Mouse (Mus musculus): Measurements from ENCODE around the gene Olfr1357.

GRCm38 (mm10) chr10:78573226-78573625 is 44.6 kb downstream of the Olfr1357 start:
- TF ChIP-seq POLR2A (IDR thresholded peaks at IDR 0.05; ENCODE audit: borderline replicate concordance, extremely low read depth, low read depth, low read length) = no peak
- no peak for TF ChIP-seq CTCF (IDR thresholded peaks at IDR 0.05; ENCODE audit: insufficient read depth, low read length)
